Mouse (Mus musculus): Measurements from ENCODE around the gene Ehbp1. TPM values are rescaled to one million over a fixed set of nuclear protein-coding genes. Genes with fewer than 3 reads are reported as not detected.

Gene Ehbp1
- polyA plus RNA-seq, 2 experiments = 12.1 to 21.4 TPM

DNA sequence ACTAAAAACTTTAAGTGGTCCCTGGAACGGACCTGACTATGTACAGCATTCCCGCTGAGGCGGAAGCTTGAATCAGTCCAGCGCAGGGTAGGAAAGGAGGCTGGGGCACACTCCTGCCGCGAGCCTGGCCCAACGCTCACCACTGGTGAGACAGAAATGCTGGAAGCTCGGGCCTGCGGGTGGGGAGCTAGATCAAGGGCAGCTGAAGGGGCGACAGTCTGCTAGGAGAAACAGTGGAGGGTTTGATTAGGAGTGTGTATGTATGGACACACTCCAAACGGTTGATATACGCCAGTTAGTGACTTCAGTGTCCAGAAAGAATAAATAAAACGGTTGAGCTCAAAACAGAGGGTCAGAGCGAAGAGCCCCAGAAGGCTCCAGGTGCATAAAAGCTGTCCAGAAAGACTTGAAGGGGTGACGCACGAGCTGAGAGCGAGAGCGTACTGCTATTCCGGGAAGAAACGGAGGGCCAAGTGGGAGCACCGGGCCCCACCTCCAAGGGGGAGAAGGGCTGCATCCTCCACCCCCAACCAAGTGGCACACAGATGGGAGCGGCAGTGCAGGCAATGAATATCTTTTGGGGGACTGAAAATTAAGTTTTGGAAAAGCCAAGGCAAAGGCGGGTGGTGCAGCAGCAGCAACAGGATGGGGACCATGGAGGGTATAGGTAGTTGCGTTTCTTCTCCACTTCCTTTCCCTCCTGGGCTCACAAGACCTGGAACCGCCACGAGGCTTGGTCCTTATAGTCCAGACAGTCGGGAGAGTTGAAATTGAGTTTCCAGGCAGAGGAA lies 346.4 kb downstream of the Ehbp1 start:
- no peak for DNase-seq (ENCODE audit: low spot score)
- H3K9ac ChIP-seq (ENCODE audit: low read depth, low read length, severe bottlenecking) = no peak overlapping the region
- no peak overlapping the region for H3K27ac ChIP-seq (replicated peaks; ENCODE audit: low read depth, low read length)
- H3K4me2 ChIP-seq (replicated peaks; ENCODE audit: low read depth, low read length, severe bottlenecking) = no peak overlapping the region
- H3K36me3 ChIP-seq (ENCODE audit: control insufficient read depth, insufficient read depth, low read length) = no peaks in the 10 kb centered on the region
- 5% methylated on average over 27 of the region's 27 CpGs for WGBS
- no peaks in the 10 kb centered on the region for H3K9me3 ChIP-seq (ENCODE audit: control insufficient read depth, low read length)
- ATAC-seq (ENCODE audit: low FRiP score, low read depth) = no peak
- peaks cover 84% of the 10 kb centered on the region for H3K27me3 ChIP-seq (ENCODE audit: control insufficient read depth, insufficient read depth, low read length)
- H3K4me3 ChIP-seq (replicated peaks; ENCODE audit: low read length) = 0 out of 2 replicates have a peak overlapping the region, but pooled peaks have one; percentile 29
- TF ChIP-seq POLR2A (IDR thresholded peaks at IDR 0.05; ENCODE audit: borderline replicate concordance, extremely low read depth, insufficient read depth, insufficient read length) = no peak
- H3K4me1 ChIP-seq (ENCODE audit: control insufficient read depth, insufficient read depth, low read length) = 0 out of 2 replicates have a peak, but pooled peaks cover 4% of the 10 kb centered on the region

DNA sequence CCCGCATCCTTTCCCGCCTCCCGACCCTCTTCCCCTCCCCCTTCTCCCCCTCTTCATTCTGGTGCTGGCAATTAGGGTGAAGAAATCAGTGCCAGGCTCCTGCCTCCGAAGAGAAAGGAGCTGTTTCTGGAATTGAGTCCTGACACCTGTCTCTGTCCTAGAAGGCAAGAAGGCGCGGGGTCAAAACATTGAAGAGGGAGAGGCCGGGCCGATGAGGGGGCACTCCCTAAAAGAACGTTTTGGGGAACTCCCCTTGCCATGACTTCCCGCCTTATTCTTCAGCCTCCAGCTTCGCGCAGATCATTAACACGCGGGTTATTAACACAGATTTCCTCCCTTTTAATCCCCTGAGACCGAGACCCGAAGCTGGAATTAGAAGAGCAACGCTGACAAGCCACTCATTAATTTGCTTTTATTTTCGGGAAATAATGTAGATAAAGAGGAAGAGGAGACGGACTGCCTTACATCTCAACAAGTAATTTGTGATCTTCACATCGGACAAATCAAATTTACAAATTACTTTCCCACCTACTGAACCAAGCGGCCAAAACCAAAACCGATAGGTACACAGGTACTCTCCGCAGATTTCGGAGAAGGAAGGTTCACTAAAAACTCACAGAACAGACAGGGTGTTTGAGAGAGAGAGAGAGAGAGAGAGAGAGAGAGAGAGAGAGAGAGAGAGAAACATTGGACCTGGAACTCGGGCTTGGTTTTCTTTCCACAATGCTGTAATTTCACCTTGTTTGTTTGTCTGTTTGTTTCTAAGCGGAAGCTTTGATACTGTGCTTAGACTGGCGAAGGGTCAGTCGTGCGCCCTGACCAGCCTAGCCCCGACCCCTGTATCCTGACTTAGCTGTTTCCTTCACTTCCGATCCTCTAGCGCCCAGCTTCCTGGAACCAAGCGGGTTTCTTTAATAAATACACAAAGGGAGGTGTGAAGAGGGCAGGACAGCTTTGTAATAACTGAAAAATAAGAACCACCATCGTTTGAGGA lies 347.4 kb downstream of the Ehbp1 start:
- Histone ChIP-seq H3K4me1 (ENCODE audit: control insufficient read depth, insufficient read depth, low read length) (0 out of 2 replicates have a peak, but pooled peaks cover 3% of the 10 kb centered on the region), H3K4me2 (replicated peaks; ENCODE audit: low read depth, low read length, severe bottlenecking) (no peak overlapping the region), H3K4me3 (replicated peaks; ENCODE audit: low read length) (no peak overlapping the region), H3K9me3 (ENCODE audit: control insufficient read depth, low read length) (no peaks in the 10 kb centered on the region), H3K27ac (replicated peaks; ENCODE audit: low read depth, low read length) (no peak overlapping the region), H3K9ac (ENCODE audit: low read depth, low read length, severe bottlenecking) (no peak overlapping the region), H3K36me3 (ENCODE audit: control insufficient read depth, insufficient read depth, low read length) (no peaks in the 10 kb centered on the region), H3K27me3 (ENCODE audit: control insufficient read depth, insufficient read depth, low read length) (peaks cover 78% of the 10 kb centered on the region)
- no peak for ATAC-seq (ENCODE audit: low FRiP score, low read depth)
- WGBS = 7% methylated on average over 34 of the region's 34 CpGs
- no peak for DNase-seq (ENCODE audit: low spot score)
- TF ChIP-seq POLR2A (IDR thresholded peaks at IDR 0.05; ENCODE audit: borderline replicate concordance, extremely low read depth, insufficient read depth, insufficient read length) = no peak

DNA sequence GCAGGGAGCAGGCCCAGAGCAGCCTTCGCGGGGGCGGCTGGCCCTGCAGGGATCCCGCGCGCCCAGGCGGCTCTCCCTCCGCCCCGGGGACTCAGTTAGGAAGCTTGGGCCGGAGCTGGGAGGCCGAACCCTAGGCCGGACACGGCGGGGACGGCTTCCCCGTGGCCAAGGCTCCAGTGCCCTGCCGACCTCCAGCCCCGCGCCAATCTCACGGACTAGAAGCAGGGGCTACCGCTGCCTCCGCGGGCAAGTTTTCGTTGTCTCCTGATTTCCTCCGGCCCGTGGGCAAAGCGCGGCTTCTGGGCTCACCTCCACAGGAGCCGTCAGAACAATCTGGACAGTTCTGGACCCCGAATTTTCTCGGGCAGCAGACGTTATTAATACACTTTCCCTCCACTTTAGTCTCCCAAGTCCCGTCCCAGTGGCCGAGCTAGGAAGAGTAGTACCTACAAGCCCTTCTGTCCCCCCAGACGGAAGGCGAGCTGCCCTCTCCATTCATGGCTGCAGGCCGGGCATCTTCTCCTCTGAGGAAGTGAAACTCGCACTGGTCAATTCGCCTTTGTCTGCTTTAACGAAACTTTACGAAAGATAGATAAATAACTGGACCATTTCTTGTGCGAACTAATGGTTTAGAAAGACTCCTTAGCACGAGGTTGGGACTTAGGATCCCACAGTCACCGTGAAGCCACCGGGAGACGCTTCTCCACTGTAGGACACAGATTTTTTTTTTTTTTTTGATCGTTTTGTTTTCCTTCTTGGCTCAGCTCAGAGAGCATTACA lies 348.3 kb downstream of the Ehbp1 start:
- no peak overlapping the region for H3K4me2 ChIP-seq (replicated peaks; ENCODE audit: low read depth, low read length, severe bottlenecking)
- peak overlapping the region; percentile 20; the same call in 1 of the 2 replicates for H3K4me3 ChIP-seq (replicated peaks; ENCODE audit: low read length)
- H3K4me1 ChIP-seq (ENCODE audit: control insufficient read depth, insufficient read depth, low read length) = 0 out of 2 replicates have a peak, but pooled peaks cover 3% of the 10 kb centered on the region
- DNase-seq (ENCODE audit: low spot score) (no peak), ATAC-seq (ENCODE audit: low FRiP score, low read depth) (no peak)
- no peak for TF ChIP-seq POLR2A (IDR thresholded peaks at IDR 0.05; ENCODE audit: borderline replicate concordance, extremely low read depth, insufficient read depth, insufficient read length)
- H3K9ac ChIP-seq (ENCODE audit: low read depth, low read length, severe bottlenecking) = no peak overlapping the region
- no peak overlapping the region for H3K27ac ChIP-seq (replicated peaks; ENCODE audit: low read depth, low read length)
- H3K36me3 ChIP-seq (ENCODE audit: control insufficient read depth, insufficient read depth, low read length) = no peaks in the 10 kb centered on the region
- peaks cover 76% of the 10 kb centered on the region for H3K27me3 ChIP-seq (ENCODE audit: control insufficient read depth, insufficient read depth, low read length)
- 4% methylated on average over 33 of the region's 47 CpGs for WGBS
- H3K9me3 ChIP-seq (ENCODE audit: control insufficient read depth, low read length) = no peaks in the 10 kb centered on the region

GRCm38 (mm10) chr11:21992761-21993596 lies 349.1 kb downstream of the Ehbp1 start:
- Histone ChIP-seq H3K9me3 (ENCODE audit: control insufficient read depth, low read length) (no peaks in the 10 kb centered on the region), H3K9ac (ENCODE audit: low read depth, low read length, severe bottlenecking) (no peak overlapping the region), H3K4me1 (ENCODE audit: control insufficient read depth, insufficient read depth, low read length) (0 out of 2 replicates have a peak, but pooled peaks cover 3% of the 10 kb centered on the region), H3K27me3 (ENCODE audit: control insufficient read depth, insufficient read depth, low read length) (peaks cover 72% of the 10 kb centered on the region), H3K4me3 (replicated peaks; ENCODE audit: low read length) (peak overlapping the region; percentile 20), H3K4me2 (replicated peaks; ENCODE audit: low read depth, low read length, severe bottlenecking) (peak overlapping the region; percentile 29; the same call in 1 of the 2 replicates), H3K27ac (replicated peaks; ENCODE audit: low read depth, low read length) (no peak overlapping the region), H3K36me3 (ENCODE audit: control insufficient read depth, insufficient read depth, low read length) (no peaks in the 10 kb centered on the region)
- WGBS = 2% methylated on average over 82 of the region's 96 CpGs
- ATAC-seq (ENCODE audit: low FRiP score, low read depth) (0 out of 2 replicates have a peak, but pooled peaks have one; percentile 9), DNase-seq (ENCODE audit: low spot score) (no peak)
- TF ChIP-seq POLR2A (IDR thresholded peaks at IDR 0.05; ENCODE audit: borderline replicate concordance, extremely low read depth, insufficient read depth, insufficient read length) = no peak
